Mouse (Mus musculus) brain, embryonic 14.5 days (tissue): Measurements from ENCODE around the gene Elmsan1. TPM values are rescaled to one million over a fixed set of nuclear protein-coding genes. Genes with fewer than 3 reads are reported as not detected.

Experiments
- DNase-seq: peaks from one replicate; pipeline ENCODE4 v3.0.0-alpha.2; 2011; ENCODE audit warnings: low read depth
- CTCF ChIP-seq: fragments of 200-500 bp; IDR thresholded peaks from 2 replicates; pipeline ENCODE4 v1.5.1; 2012; ENCODE audit warnings: inconsistent platforms, mild to moderate bottlenecking, moderate library complexity, borderline replicate concordance; ENCODE audit not compliant: insufficient read depth, insufficient read length; ENCODE audit errors: extremely low read depth
- POLR2A ChIP-seq: fragments of 200-500 bp; IDR thresholded peaks from 2 replicates; pipeline ENCODE4 v1.6.1; 2012; ENCODE audit warnings: mild to moderate bottlenecking, inconsistent platforms, borderline replicate concordance; ENCODE audit not compliant: poor library complexity, insufficient read depth, insufficient read length, severe bottlenecking; ENCODE audit errors: extremely low read depth
- polyA plus RNA-seq: library from polyadenylated mRNA; depleted of rRNA; stranded (reverse); fragments of >200 nt; gene quantifications from 2 replicates; pipeline ENCODE4 v1.2.3, GENCODE M21; 2012

Gene Elmsan1
- polyA plus RNA-seq, 1 experiment: 7.9 TPM

DNA sequence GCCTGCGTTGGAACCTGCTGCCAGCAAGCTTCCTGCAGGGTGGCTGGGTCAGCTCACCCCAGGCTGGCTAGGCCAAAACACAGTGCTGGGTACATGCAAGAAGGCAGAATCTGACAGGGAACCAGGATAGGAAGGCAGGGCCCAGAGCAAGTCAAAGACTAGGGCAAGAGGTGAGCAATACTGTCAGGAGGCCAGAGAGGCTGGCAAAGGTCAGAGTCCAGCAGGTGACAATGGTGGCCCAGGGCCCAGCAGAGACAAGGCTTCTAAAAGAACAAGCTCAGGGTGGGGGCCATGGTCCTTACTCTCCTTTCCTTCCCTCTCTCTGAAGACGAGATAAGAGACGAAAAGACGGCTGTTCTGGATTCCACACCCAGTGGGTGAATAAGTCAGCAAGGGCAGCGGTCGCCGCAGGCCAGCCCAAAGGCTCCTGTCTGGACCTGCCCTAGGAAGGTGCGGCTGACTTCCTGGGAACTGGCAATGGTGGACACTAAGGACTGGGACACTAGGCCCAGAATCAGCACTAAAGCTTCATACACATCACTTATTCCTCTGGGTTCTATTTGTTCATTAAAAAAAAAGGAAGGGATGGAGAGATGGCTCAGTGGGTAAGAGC, 14.9 kb upstream of the Elmsan1 start:
- no peak for DNase-seq
- TF ChIP-seq CTCF: no peak
- no peak for TF ChIP-seq POLR2A

GRCm38 (mm10) chr12:84226117-84226840, 7.6 kb upstream of the Elmsan1 start:
- no peak for DNase-seq
- TF ChIP-seq CTCF (no peak), POLR2A (no peak)

DNA sequence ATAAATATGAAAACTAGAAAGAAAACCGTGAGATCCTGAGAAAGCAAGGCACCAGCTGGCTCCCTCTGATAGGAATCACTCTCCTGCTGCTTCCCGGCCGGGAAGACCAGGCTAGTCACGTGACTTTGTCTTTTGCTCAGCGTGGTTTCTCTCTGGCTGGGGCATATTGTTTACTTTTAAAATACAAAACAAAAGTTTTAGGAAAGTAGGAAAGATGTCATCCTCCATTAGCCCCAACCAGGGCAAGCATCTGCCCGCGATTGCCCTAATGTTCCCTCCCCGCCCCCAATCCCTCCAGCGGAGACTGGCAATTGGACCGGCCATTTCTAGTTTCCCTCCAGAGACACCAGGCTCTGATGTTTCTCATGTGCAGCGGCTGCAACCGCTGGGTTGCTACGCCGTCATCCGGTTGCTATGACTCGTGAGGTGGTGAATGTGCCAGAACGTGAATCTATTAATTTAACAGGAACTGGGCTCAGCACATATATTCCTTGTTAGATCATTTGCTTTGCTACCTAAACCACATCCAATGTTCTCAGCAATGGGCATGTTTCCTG, 3.8 kb upstream of the Elmsan1 start:
- TF ChIP-seq POLR2A (no peak), CTCF (no peak)

GRCm38 (mm10) chr12:84220951-84221891, 2.5 kb upstream of the Elmsan1 start:
- no peak for DNase-seq

More for the DNA sequence above, 3.8 kb upstream of the Elmsan1 start:
- DNase-seq: peak; percentile 83

DNA sequence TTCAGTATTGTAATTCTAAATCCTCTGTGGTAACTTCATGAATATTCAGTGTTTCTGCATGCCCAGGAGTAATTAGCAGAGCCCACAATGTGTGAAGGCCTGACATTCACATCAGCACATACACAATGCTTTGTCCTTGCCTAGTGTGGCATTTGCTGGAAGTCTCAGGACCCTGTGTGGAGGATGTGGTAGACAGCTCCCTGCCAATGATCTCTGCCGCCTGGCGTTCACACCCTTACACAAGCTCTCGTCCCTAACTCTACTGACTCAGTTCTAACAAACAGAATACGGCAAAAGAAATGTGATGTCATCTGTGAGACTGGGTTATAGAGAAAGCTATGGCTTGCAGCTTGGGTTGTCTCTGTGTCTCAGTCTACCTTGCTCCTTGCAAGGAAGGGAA, 1.8 kb upstream of the Elmsan1 start:
- TF ChIP-seq CTCF (no peak), POLR2A (no peak)
- DNase-seq: peak; percentile 91

More at GRCm38 (mm10) chr12:84220951-84221891, 2.5 kb upstream of the Elmsan1 start:
- TF ChIP-seq POLR2A (no peak), CTCF (no peak)

GRCm38 (mm10) chr12:84219121-84219561, 460 bp upstream of the Elmsan1 start:
- DNase-seq: no peak
- TF ChIP-seq CTCF (no peak), POLR2A (no peak)

DNA sequence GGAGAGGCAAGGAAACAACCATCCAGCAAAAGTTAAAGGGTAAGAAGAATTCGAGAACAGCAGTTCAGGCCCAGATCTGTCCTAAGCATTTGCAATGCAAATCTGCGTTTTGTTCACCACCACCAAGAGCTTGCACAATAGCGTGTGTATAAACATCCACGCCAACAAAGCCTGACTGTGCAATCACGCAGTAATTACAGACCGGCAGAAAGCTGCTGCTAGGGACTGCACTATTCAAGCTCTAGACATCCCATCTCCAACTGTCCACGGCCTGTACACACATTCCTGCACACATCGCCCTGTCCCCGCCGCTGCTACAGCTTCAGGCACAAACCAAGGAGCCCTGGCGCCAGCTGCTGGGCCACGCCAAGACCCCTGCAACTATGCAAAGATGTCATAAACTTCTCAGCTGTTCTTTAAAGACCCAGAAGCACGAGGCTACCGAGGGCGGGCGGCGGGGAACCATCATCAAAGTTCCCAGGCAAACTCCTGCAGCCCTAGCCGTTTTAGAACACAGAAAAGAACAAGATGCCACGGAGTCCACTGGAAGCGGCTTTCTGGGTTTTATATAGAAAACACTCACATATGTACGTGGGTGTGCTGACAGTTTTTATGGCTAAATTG, 1.1 kb downstream of the Elmsan1 start:
- TF ChIP-seq CTCF: no peak
- TF ChIP-seq POLR2A: no peak
- peak; percentile 92 for DNase-seq

DNA sequence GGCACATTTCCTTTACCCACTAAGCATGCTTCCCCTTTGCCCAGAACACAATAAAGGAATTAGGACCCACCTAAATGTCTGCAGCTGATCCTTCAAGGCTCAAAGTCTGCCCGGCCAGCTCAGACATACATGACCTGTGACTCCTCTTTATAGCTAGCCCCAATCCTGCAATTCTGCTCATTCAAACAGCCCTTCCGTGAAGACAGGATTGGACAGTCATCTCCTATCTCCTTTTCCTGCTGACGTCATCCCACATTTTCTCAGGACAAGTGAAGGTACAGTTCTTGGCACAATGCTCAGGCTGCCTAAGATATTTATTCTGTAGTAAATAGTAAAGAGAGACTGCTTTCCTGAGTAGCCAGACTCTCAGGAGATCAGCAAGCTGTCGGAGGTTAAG, 1.6 kb downstream of the Elmsan1 start:
- no peak for DNase-seq
- no peak for TF ChIP-seq CTCF
- TF ChIP-seq POLR2A: no peak

DNA sequence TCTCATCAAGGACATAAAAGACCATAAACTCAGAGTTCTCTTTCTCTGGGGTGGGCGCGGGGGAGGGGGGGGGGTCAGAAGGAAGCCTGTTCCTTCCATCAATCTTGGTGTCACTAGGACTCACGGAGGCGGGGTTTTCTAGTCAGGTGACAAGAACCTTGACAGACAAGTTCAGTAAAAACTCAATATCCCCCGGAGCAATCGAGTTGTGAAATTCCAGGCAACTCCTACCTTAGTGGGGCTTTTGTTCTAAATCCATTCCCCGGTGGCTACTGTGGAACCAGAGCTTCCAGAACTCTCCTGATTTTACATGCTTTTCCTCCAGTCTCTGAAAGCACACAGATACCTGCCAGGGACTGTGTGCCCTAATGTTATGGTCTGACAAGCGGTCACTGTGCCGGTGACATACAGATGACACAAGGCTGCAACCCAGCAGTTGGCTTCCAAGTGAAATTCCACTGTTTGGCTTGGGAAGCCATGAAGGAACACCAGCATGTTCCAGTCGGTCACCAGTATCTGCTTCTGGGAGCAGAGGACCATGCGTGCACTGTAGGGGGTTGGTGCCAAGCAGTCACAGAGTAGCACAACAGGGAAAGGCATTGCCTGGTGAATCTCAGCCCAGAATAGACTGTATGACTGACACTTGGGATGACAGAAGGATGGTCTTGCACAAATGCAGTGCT, 2.8 kb downstream of the Elmsan1 start:
- DNase-seq: no peak
- TF ChIP-seq CTCF (no peak), POLR2A (no peak)

DNA sequence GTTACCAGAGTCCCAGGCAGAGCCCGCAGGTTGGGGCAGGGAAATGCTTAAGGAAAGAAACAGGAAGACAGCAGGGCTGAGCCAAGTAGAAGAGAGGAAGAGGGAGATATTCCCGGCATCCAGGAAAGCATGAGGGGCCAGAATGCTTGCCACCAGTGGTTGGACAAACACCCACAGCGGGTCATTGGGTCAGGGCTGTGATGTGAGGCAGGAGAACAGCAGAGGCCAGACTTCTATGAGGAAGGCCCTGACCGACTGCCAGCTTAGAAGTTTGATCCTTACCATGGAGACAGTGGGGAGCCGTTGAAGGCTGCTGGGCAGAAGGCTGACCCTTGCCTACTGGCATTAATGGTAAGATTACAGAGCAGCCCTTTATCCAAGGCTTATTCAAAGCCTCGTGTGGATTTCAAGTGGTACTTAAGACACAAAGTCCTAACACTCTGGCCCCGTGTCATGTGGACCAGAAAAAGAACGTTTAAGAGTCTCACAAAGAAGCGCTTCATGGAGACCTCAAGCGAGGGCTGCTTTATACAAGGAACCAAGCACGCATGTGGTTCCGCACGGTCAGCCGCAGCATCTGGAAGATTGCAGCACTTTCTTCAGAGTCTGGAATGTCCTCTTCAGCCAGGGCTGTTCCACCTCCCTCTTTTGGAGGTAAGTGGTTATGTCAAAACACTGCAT, 4.0 kb downstream of the Elmsan1 start:
- peak; percentile 50 for DNase-seq
- TF ChIP-seq POLR2A (no peak), CTCF (no peak)

- TF ChIP-seq POLR2A: no peak
- no peak for TF ChIP-seq CTCF
- peak; percentile 75 for DNase-seq
Observed at GRCm38 (mm10) chr12:84212297-84212696, 6.4 kb downstream of the Elmsan1 start.
